Mouse (Mus musculus) macrophage (primary cell): ENCODE data around the gene Dhx34. TPM values are rescaled to one million over a fixed set of nuclear protein-coding genes. Genes with fewer than 3 reads are reported as not detected.

Experiments used
- H3K27ac ChIP-seq: fragments of 350-480 bp; formaldehyde crosslinking; 2 replicates; pipeline ENCODE4 v1.9.0; 2021
- H3K36me3 ChIP-seq: fragments of 350-480 bp; formaldehyde crosslinking; 2 replicates; pipeline ENCODE4 v1.9.0; 2021; ENCODE audit errors: inconsistent target
- H3K4me3 ChIP-seq: fragments of 350-480 bp; formaldehyde crosslinking; 2 replicates; pipeline ENCODE4 v1.9.0; 2021; ENCODE audit errors: inconsistent target
- H3K79me2 ChIP-seq: fragments of 350-480 bp; formaldehyde crosslinking; 2 replicates; pipeline ENCODE4 v1.9.0; 2021; ENCODE audit errors: inconsistent target
- WGBS: methylation state at CpG from one replicate; pipeline ENCODE4 v1.1.7; 2026; ENCODE audit warnings: inconsistent platforms; ENCODE audit not compliant: missing documents; 5-methylcytosine and 5-hydroxymethylcytosine counted together
- polyA plus RNA-seq: library from polyadenylated mRNA; stranded (reverse); fragments of 250-400 nt; gene quantifications from 3 replicates; pipeline ENCODE4 v1.2.4, GENCODE M21; 2018; ENCODE audit warnings: inconsistent platforms

The Dhx34 gene
- polyA plus RNA-seq, 1 experiment from 2014 or later, result 11.6 TPM

GRCm38 (mm10) chr7:16242198-16242597 lies 20.4 kb upstream of the Dhx34 start:
- Histone ChIP-seq H3K36me3 (peaks cover 15% of the 10 kb centered on the region; the same call in 1 of the 2 replicates), H3K79me2 (peaks cover 19% of the 10 kb centered on the region), H3K4me3 (no peak overlapping the region; the same call in 1 of the 2 replicates), H3K27ac (peak overlapping the region; percentile 96)
- 20% methylated on average over 6 of the region's 6 CpGs for WGBS

GRCm38 (mm10) chr7:16241787-16242186 lies 19.9 kb upstream of the Dhx34 start:
- 44% methylated on average over 11 of the region's 11 CpGs for WGBS

GRCm38 (mm10) chr7:16240978-16241303 lies 19.1 kb upstream of the Dhx34 start:
- H3K79me2 ChIP-seq, result peaks cover 9% of the 10 kb centered on the region; the same call in 1 of the 2 replicates
- peak overlapping the region; percentile 96; the same call in 1 of the 2 replicates for H3K27ac ChIP-seq
- peaks cover 19% of the 10 kb centered on the region; the same call in 1 of the 2 replicates for H3K36me3 ChIP-seq
- 100% methylated on average over 1 of the region's 1 CpGs for WGBS
- H3K4me3 ChIP-seq, result no peak overlapping the region

More at GRCm38 (mm10) chr7:16241787-16242186, 19.9 kb upstream of the Dhx34 start:
- Histone ChIP-seq H3K79me2 (peaks cover 15% of the 10 kb centered on the region; the same call in 1 of the 2 replicates), H3K27ac (peak overlapping the region; percentile 96), H3K36me3 (peaks cover 19% of the 10 kb centered on the region; the same call in 1 of the 2 replicates), H3K4me3 (no peak overlapping the region; the same call in 1 of the 2 replicates)

- Histone ChIP-seq H3K79me2 (peaks cover 9% of the 10 kb centered on the region; the same call in 1 of the 2 replicates), H3K27ac (peak overlapping the region; percentile 96), H3K4me3 (no peak overlapping the region), H3K36me3 (peaks cover 19% of the 10 kb centered on the region; the same call in 1 of the 2 replicates)
- WGBS, result 92% methylated on average over 6 of the region's 7 CpGs
These were observed 18.6 kb upstream of the Dhx34 start for GRCm38 (mm10) chr7:16240281-16240977.

- peak overlapping the region; percentile 96 for H3K27ac ChIP-seq
- WGBS, result 21% methylated on average over 9 of the region's 9 CpGs
- peaks cover 9% of the 10 kb centered on the region; the same call in 1 of the 2 replicates for H3K79me2 ChIP-seq
- H3K4me3 ChIP-seq, result no peak overlapping the region
- H3K36me3 ChIP-seq, result peaks cover 19% of the 10 kb centered on the region; the same call in 1 of the 2 replicates
These were observed 17.7 kb upstream of the Dhx34 start for GRCm38 (mm10) chr7:16239554-16239997.

GRCm38 (mm10) chr7:16229869-16230268 lies 8.0 kb upstream of the Dhx34 start:
- no peaks in the 10 kb centered on the region for H3K79me2 ChIP-seq
- H3K4me3 ChIP-seq, result no peak overlapping the region
- 86% methylated on average over 5 of the region's 5 CpGs for WGBS
- H3K27ac ChIP-seq, result no peak overlapping the region
- H3K36me3 ChIP-seq, result no peaks in the 10 kb centered on the region

GRCm38 (mm10) chr7:16213986-16214385 lies 7.9 kb downstream of the Dhx34 start:
- Histone ChIP-seq H3K27ac (no peak overlapping the region), H3K36me3 (peaks cover 81% of the 10 kb centered on the region), H3K4me3 (no peak overlapping the region), H3K79me2 (peaks cover 5% of the 10 kb centered on the region; the same call in 1 of the 2 replicates)
- 99% methylated on average over 9 of the region's 9 CpGs for WGBS

- WGBS, result 92% methylated on average over 5 of the region's 6 CpGs
- Histone ChIP-seq H3K4me3 (no peak overlapping the region), H3K79me2 (peaks cover 4% of the 10 kb centered on the region; the same call in 1 of the 2 replicates), H3K27ac (no peak overlapping the region), H3K36me3 (peaks cover 75% of the 10 kb centered on the region)
These were observed 8.6 kb downstream of the Dhx34 start for GRCm38 (mm10) chr7:16213196-16213595.

- Histone ChIP-seq H3K36me3 (peaks cover 54% of the 10 kb centered on the region), H3K79me2 (no peaks in the 10 kb centered on the region), H3K27ac (peak overlapping the region; percentile 100), H3K4me3 (no peak overlapping the region)
- 93% methylated on average over 12 of the region's 12 CpGs for WGBS
These were observed 10.9 kb downstream of the Dhx34 start for GRCm38 (mm10) chr7:16210862-16211365.

- WGBS, result 95% methylated on average over 21 of the region's 21 CpGs
- Histone ChIP-seq H3K27ac (peak overlapping the region; percentile 100), H3K36me3 (peaks cover 39% of the 10 kb centered on the region), H3K79me2 (no peaks in the 10 kb centered on the region), H3K4me3 (no peak overlapping the region)
These were observed 12.8 kb downstream of the Dhx34 start for GRCm38 (mm10) chr7:16208781-16209665.

GRCm38 (mm10) chr7:16207496-16207895 lies 14.3 kb downstream of the Dhx34 start:
- no peaks in the 10 kb centered on the region for H3K79me2 ChIP-seq
- no peak overlapping the region for H3K4me3 ChIP-seq
- WGBS, result 17% methylated on average over 10 of the region's 10 CpGs
- peak overlapping the region; percentile 100 for H3K27ac ChIP-seq
- peaks cover 39% of the 10 kb centered on the region for H3K36me3 ChIP-seq

GRCm38 (mm10) chr7:16207076-16207475 lies 14.8 kb downstream of the Dhx34 start:
- H3K27ac ChIP-seq, result peak overlapping the region; percentile 100
- H3K4me3 ChIP-seq, result no peak overlapping the region
- H3K79me2 ChIP-seq, result no peaks in the 10 kb centered on the region
- peaks cover 43% of the 10 kb centered on the region for H3K36me3 ChIP-seq
- WGBS, result 68% methylated on average over 7 of the region's 7 CpGs

GRCm38 (mm10) chr7:16204791-16205190 lies 17.0 kb downstream of the Dhx34 start:
- Histone ChIP-seq H3K4me3 (no peak overlapping the region), H3K79me2 (no peaks in the 10 kb centered on the region), H3K27ac (peak overlapping the region; percentile 100), H3K36me3 (peaks cover 45% of the 10 kb centered on the region)
- WGBS, result 62% methylated on average over 9 of the region's 9 CpGs

GRCm38 (mm10) chr7:16203505-16203903 lies 18.3 kb downstream of the Dhx34 start:
- H3K27ac ChIP-seq, result no peak overlapping the region
- no peak overlapping the region for H3K4me3 ChIP-seq
- 95% methylated on average over 13 of the region's 13 CpGs for WGBS
- no peaks in the 10 kb centered on the region for H3K79me2 ChIP-seq
- peaks cover 56% of the 10 kb centered on the region for H3K36me3 ChIP-seq
